Mouse (Mus musculus) B cell, adult 2 months (primary cell): ENCODE data around the gene Pgf.

Experiments
- DNase-seq, 2 experiments: peaks; one replicate each; pipeline ENCODE4 v3.0.0; 2022

The Pgf gene

GRCm38 (mm10) chr12:85153011-85153410, 24.6 kb downstream of the Pgf start:
- no peak for DNase-seq

GRCm38 (mm10) chr12:85151002-85151774, 26.4 kb downstream of the Pgf start, which contains the start of gene Rps6kl1:
Rps6kl1 (minus strand) TSS chr12:85151264.
- peak; percentile 54 to 57 for DNase-seq

GRCm38 (mm10) chr12:85150321-85151001, 27.1 kb downstream of the Pgf start:
- DNase-seq: no peak

GRCm38 (mm10) chr12:85146881-85147280, 30.7 kb downstream of the Pgf start:
- DNase-seq: no peak

GRCm38 (mm10) chr12:85146355-85146754, 31.2 kb downstream of the Pgf start:
- no peak for DNase-seq

- no peak for DNase-seq
Measured at GRCm38 (mm10) chr12:85145630-85146029, 32.0 kb downstream of the Pgf start.

GRCm38 (mm10) chr12:85144821-85145220, 32.8 kb downstream of the Pgf start:
- DNase-seq: no peak

- peak; percentile 28 to 33 for DNase-seq
Measured at GRCm38 (mm10) chr12:85144276-85144675, 33.3 kb downstream of the Pgf start.

- DNase-seq: peak; percentile 87
Measured at GRCm38 (mm10) chr12:85142803-85143202, 34.8 kb downstream of the Pgf start.

GRCm38 (mm10) chr12:85141096-85141495, 36.5 kb downstream of the Pgf start:
- DNase-seq: no peak

- peak; percentile 38 to 42 for DNase-seq
Measured at GRCm38 (mm10) chr12:85140036-85140701, 37.4 kb downstream of the Pgf start.

- no peak for DNase-seq
Measured at GRCm38 (mm10) chr12:85136627-85137026, 41.0 kb downstream of the Pgf start.

GRCm38 (mm10) chr12:85135513-85136470, 41.8 kb downstream of the Pgf start:
- DNase-seq: no peak

- no peak for DNase-seq
Measured at GRCm38 (mm10) chr12:85134043-85134794, 43.4 kb downstream of the Pgf start.

- DNase-seq: no peak
Measured at GRCm38 (mm10) chr12:85131361-85131760, 46.2 kb downstream of the Pgf start.

GRCm38 (mm10) chr12:85129426-85129978, 48.1 kb downstream of the Pgf start:
- no peak for DNase-seq

- DNase-seq: no peak
Measured at GRCm38 (mm10) chr12:85126986-85127603, 50.5 kb downstream of the Pgf start.

- no peak for DNase-seq
Measured at GRCm38 (mm10) chr12:85124751-85125150, 52.8 kb downstream of the Pgf start.

- peak in 1 of 2 experiments; percentile 14 for DNase-seq
Measured at GRCm38 (mm10) chr12:85123645-85124044, 53.9 kb downstream of the Pgf start.

- DNase-seq: peak; percentile 18 to 24
Measured at GRCm38 (mm10) chr12:85123108-85123530, 54.5 kb downstream of the Pgf start.
